Mouse (Mus musculus) MEL (cell line): ENCODE data around the gene Polr2m. TPM values are rescaled to one million over a fixed set of nuclear protein-coding genes. Genes with fewer than 3 reads are reported as not detected.

ENCODE experiments used
- DNase-seq: peaks from one replicate; pipeline ENCODE4 v3.0.0; 2011; ENCODE audit warnings: low read depth, low spot score
- H3K27ac ChIP-seq: 2 replicates; pipeline ENCODE4 v1.5.1; 2012; ENCODE audit warnings: low read depth, mild to moderate bottlenecking, control low read depth, low read length, moderate library complexity; ENCODE audit not compliant: control insufficient read depth
- H3K27me3 ChIP-seq, 2 experiments: fragments of 150-350 bp in 1 of 2; sonication (generic) in 1 of 2; 2 replicates each; pipeline ENCODE4 v1.6.1; 2012; ENCODE audit warnings: low read length in 2 of 2, mild to moderate bottlenecking in 2 of 2, improper control_type of control experiment in 1 of 2, moderate library complexity in 1 of 2; ENCODE audit not compliant: insufficient read depth in 2 of 2, control insufficient read depth in 1 of 2
- H3K36me3 ChIP-seq, 2 experiments: 2 replicates each; pipeline ENCODE4 v1.6.1; 2012 to 2014; ENCODE audit warnings: low read length in 2 of 2, improper control_type of control experiment in 1 of 2, inconsistent platforms in 1 of 2, mild to moderate bottlenecking in 1 of 2; ENCODE audit not compliant: insufficient read depth in 2 of 2, control insufficient read depth in 1 of 2
- H3K4me1 ChIP-seq, 2 experiments: fragments of 150-350 bp in 1 of 2; sonication (generic) in 1 of 2; 2 replicates each; pipeline ENCODE4 v1.6.1; 2012; ENCODE audit warnings: low read length in 2 of 2, improper control_type of control experiment in 1 of 2, mild to moderate bottlenecking in 1 of 2; ENCODE audit not compliant: insufficient read depth in 2 of 2, control insufficient read depth in 1 of 2
- H3K4me3 ChIP-seq, 2 experiments: fragments of 150-350 bp in 1 of 2; sonication (generic) in 1 of 2; 2 replicates each; pipeline ENCODE4 v1.5.1; 2012; ENCODE audit warnings: low read depth in 2 of 2, low read length in 2 of 2, mild to moderate bottlenecking in 2 of 2, moderate library complexity in 2 of 2, control low read depth in 1 of 2, improper control_type of control experiment in 1 of 2; ENCODE audit not compliant: control insufficient read depth in 1 of 2, insufficient read depth in 1 of 2
- H3K79me2 ChIP-seq: 2 replicates; pipeline ENCODE4 v1.6.1; 2012; ENCODE audit warnings: mild to moderate bottlenecking, low read length, moderate library complexity; ENCODE audit not compliant: control insufficient read depth, poor library complexity, insufficient read depth
- H3K9ac ChIP-seq: 2 replicates; pipeline ENCODE4 v1.6.1; 2012; ENCODE audit warnings: low read depth, mild to moderate bottlenecking, control low read depth, low read length, moderate library complexity; ENCODE audit not compliant: control insufficient read depth, poor library complexity, severe bottlenecking
- H3K9me3 ChIP-seq: fragments of 150-350 bp; sonication (generic); replicated peaks from 2 replicates; pipeline ENCODE4 v1.6.1; 2012; ENCODE audit warnings: mild to moderate bottlenecking, low read length, improper control_type of control experiment, moderate library complexity; ENCODE audit not compliant: insufficient read depth
- BHLHE40 ChIP-seq: IDR thresholded peaks from 2 replicates; pipeline ENCODE4 v1.6.1; 2012; ENCODE audit warnings: low read depth, mild to moderate bottlenecking, inconsistent platforms, low read length, improper control_type of control experiment, borderline replicate concordance
- CHD2 ChIP-seq: IDR thresholded peaks from 2 replicates; pipeline ENCODE4 v1.6.1; 2011; ENCODE audit warnings: low read length, improper control_type of control experiment
- CTCF ChIP-seq, 3 experiments: IDR thresholded peaks in 2 of 3; conservative IDR thresholded peaks in 1 of 3; 2 replicates each; pipeline ENCODE4 v1.5.1; 2011 to 2012; ENCODE audit warnings: low read length in 3 of 3, low read depth in 2 of 3, mild to moderate bottlenecking in 2 of 3, improper control_type of control experiment in 1 of 3, inconsistent platforms in 1 of 3, mixed read lengths in 1 of 3, moderate library complexity in 1 of 3; ENCODE audit not compliant: control insufficient read depth in 1 of 3, insufficient read depth in 1 of 3, poor library complexity in 1 of 3, severe bottlenecking in 1 of 3
- EP300 ChIP-seq, 2 experiments: IDR thresholded peaks; 2 replicates each; pipeline ENCODE4 v1.6.1; 2011; ENCODE audit warnings: improper control_type of control experiment in 2 of 2, low read length in 2 of 2, low read depth in 1 of 2, mild to moderate bottlenecking in 1 of 2
- GABPA ChIP-seq: IDR thresholded peaks from 2 replicates; pipeline ENCODE4 v1.6.1; 2012; ENCODE audit warnings: low read depth, mild to moderate bottlenecking, inconsistent platforms, low read length, improper control_type of control experiment, moderate library complexity
- GATA1 ChIP-seq: IDR thresholded peaks from 2 replicates; pipeline ENCODE4 v1.6.1; 2011; ENCODE audit warnings: low read depth, low read length, improper control_type of control experiment
- HCFC1 ChIP-seq: IDR thresholded peaks from 2 replicates; pipeline ENCODE4 v1.6.1; 2012; ENCODE audit warnings: low read depth, mild to moderate bottlenecking, inconsistent platforms, low read length, improper control_type of control experiment, moderate library complexity
- MAFK ChIP-seq: IDR thresholded peaks from 2 replicates; pipeline ENCODE4 v1.6.1; 2011; ENCODE audit warnings: low read depth, mild to moderate bottlenecking, low read length, improper control_type of control experiment, borderline replicate concordance
- NRF1 ChIP-seq: IDR thresholded peaks from 2 replicates; pipeline ENCODE4 v1.6.1; 2014; ENCODE audit warnings: low read depth, mild to moderate bottlenecking, inconsistent platforms, low read length, improper control_type of control experiment, moderate library complexity; ENCODE audit not compliant: poor library complexity, insufficient read depth, severe bottlenecking
- POLR2AphosphoS5 ChIP-seq: IDR thresholded peaks from 2 replicates; pipeline ENCODE4 v1.6.1; 2012; ENCODE audit warnings: low read depth, borderline replicate concordance, mild to moderate bottlenecking, inconsistent platforms, low read length, moderate library complexity, mixed read lengths
- SIN3A ChIP-seq: IDR thresholded peaks from 2 replicates; pipeline ENCODE4 v1.6.1; 2012; ENCODE audit warnings: low read length, improper control_type of control experiment, inconsistent platforms
- TBP ChIP-seq: IDR thresholded peaks from 2 replicates; pipeline ENCODE4 v1.8.0; 2011; ENCODE audit warnings: low read depth, low read length, improper control_type of control experiment
- UBTF ChIP-seq: IDR thresholded peaks from 2 replicates; pipeline ENCODE4 v1.6.1; 2012; ENCODE audit warnings: low read depth, mild to moderate bottlenecking, inconsistent platforms, low read length, improper control_type of control experiment, moderate library complexity, borderline replicate concordance; ENCODE audit not compliant: insufficient read depth
- USF2 ChIP-seq, 2 experiments: IDR thresholded peaks; 2 replicates each; pipeline ENCODE4 v1.6.1; 2011 to 2012; ENCODE audit warnings: improper control_type of control experiment in 2 of 2, low read length in 2 of 2, borderline replicate concordance in 1 of 2, inconsistent platforms in 1 of 2, low read depth in 1 of 2, mild to moderate bottlenecking in 1 of 2; ENCODE audit not compliant: insufficient read depth in 1 of 2
- ZC3H11A ChIP-seq: IDR thresholded peaks from 2 replicates; pipeline ENCODE4 v1.6.1; 2012; ENCODE audit warnings: low read depth, mild to moderate bottlenecking, inconsistent platforms, low read length, improper control_type of control experiment
- polyA plus RNA-seq, 2 experiments: library from polyadenylated mRNA; stranded (reverse) in 1 of 2; unstranded in 1 of 2; fragments of >175 nt in 1 of 2; fragments of >200 nt in 1 of 2; gene quantifications; 2 replicates each; pipeline versions ENCODE4 v1.2.1 to v1.2.4; 2012; ENCODE audit warnings: low replicate concordance in 2 of 2, low read depth in 1 of 2; ENCODE audit not compliant: insufficient read length in 2 of 2, insufficient read depth in 1 of 2, missing spikeins in 1 of 2
- total RNA-seq: library from RNA; depleted of rRNA; stranded (reverse); fragments of 300-350 nt; gene quantifications from 2 replicates; pipeline ENCODE4 v1.2.3, GENCODE M21; 2012

Polr2m gene
- total and polyA plus RNA-seq, 3 experiments = 146 to 624 (median 217) TPM

DNA sequence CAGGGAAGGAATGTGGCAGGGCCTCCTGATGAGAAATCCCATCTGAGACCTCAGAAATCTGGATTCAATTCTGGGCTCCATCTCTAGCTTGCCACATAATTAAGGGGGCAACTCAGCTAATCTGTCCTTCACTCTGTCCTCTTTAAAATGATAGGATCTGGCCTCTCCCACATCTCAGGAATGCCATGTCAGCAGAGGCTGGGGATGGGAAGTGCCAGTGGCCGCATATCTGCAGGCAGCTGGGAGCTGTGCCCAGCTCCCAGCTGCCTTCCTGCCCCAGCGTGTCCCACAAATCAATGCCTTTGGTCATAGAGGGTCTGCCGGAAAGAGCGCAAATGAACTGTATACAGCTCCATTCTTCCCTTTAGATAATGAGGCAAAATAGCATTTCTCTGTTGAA, 18.3 kb downstream of the Polr2m start:
- Histone ChIP-seq H3K4me1 (no peaks in the 10 kb centered on the region), H3K36me3 (no peaks in the 10 kb centered on the region), H3K27me3 (peaks cover under 1 to 2% of the 10 kb centered on the region in 2 experiments; a peak in 2 of 4 replicates), H3K4me3 (no peak overlapping the region), H3K79me2 (no peaks in the 10 kb centered on the region), H3K9me3 (no peaks in the 10 kb centered on the region), H3K9ac (no peak overlapping the region), H3K27ac (no peak overlapping the region)
- no peak for DNase-seq
- TF ChIP-seq GABPA = no peak
- TF ChIP-seq GATA1 = no peak
- no peak for TF ChIP-seq POLR2AphosphoS5
- no peak for TF ChIP-seq NRF1
- no peak for TF ChIP-seq TBP
- no peak for TF ChIP-seq HCFC1
- no peak for TF ChIP-seq MAFK
- no peak for TF ChIP-seq EP300 (IDR thresholded peaks at IDR 0.05; ENCODE audit: low read depth in 1 of 2, low read length in 2 of 2)
- TF ChIP-seq USF2 (IDR thresholded peaks at IDR 0.05; ENCODE audit: borderline replicate concordance in 1 of 2, insufficient read depth in 1 of 2, low read depth in 1 of 2, low read length in 2 of 2) = no peak
- TF ChIP-seq BHLHE40 = no peak
- no peak for TF ChIP-seq ZC3H11A
- TF ChIP-seq CHD2 = no peak
- no peak for TF ChIP-seq SIN3A

DNA sequence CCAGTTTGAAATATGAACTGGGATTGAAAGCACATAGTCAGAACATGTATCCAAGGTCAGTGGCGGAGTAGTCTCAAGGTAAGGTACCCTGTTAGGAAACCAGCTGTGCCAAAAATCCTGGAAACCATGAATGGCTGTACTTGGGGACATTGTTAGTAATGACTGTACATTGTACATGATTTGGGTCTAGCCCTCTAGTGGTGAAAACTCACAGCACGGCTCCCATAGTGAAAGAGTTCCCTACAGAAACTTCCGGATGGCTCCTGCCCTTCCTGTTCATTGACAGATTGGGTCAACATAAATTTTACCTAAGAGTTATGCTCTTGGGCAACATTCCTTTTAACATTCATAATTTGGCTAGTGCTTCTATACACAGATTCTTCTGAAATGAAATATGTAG, 19.6 kb downstream of the Polr2m start:
- no peak overlapping the region for H3K9ac ChIP-seq
- H3K9me3 ChIP-seq = no peaks in the 10 kb centered on the region
- no peaks in the 10 kb centered on the region for H3K36me3 ChIP-seq
- DNase-seq = no peak
- no peak overlapping the region for H3K27ac ChIP-seq
- H3K79me2 ChIP-seq = no peaks in the 10 kb centered on the region
- TF ChIP-seq CTCF (IDR thresholded peaks at IDR 0.05 in 2 of 3, conservative IDR thresholded peaks at IDR 0.05 in 1 of 3; ENCODE audit: control insufficient read depth in 1 of 3, insufficient read depth in 1 of 3, low read depth in 2 of 3, low read length in 3 of 3, poor library complexity in 1 of 3, severe bottlenecking in 1 of 3) = peak; percentile 19 to 58 (median 54); a peak in 4 of 6 replicates
- no peak for TF ChIP-seq UBTF
- H3K4me3 ChIP-seq = no peak overlapping the region
- peaks cover 2 to 3% of the 10 kb centered on the region in 2 experiments; a peak in 2 of 4 replicates for H3K27me3 ChIP-seq
- no peaks in the 10 kb centered on the region for H3K4me1 ChIP-seq
